Mouse (Mus musculus) midbrain, embryonic 10.5 days (tissue): ENCODE measurements at regions not wholly inside any gene's neighbourhood (a gene's known extent, or its start where the extent isn't known, plus 50 kb on each side); places are given as distances from the start of the nearest gene placed in this dataset.

Experiments used
- DNase-seq: peaks from one replicate; pipeline ENCODE4 v3.0.0-alpha.2; 2017; ENCODE audit warnings: low spot score
- H3K27ac ChIP-seq: fragments of 300-500 bp; sonication (generic); replicated peaks from 2 replicates; pipeline ENCODE4 v1.5.1; 2016; ENCODE audit warnings: mild to moderate bottlenecking
- H3K27me3 ChIP-seq: fragments of 300-500 bp; sonication (generic); 2 replicates; pipeline ENCODE4 v1.6.1; 2016; ENCODE audit warnings: low read depth, mild to moderate bottlenecking; ENCODE audit not compliant: poor library complexity, severe bottlenecking
- H3K36me3 ChIP-seq: fragments of 300-500 bp; sonication (generic); 2 replicates; pipeline ENCODE4 v1.6.1; 2016; ENCODE audit warnings: mild to moderate bottlenecking, moderate library complexity
- H3K4me1 ChIP-seq: fragments of 300-500 bp; sonication (generic); 2 replicates; pipeline ENCODE4 v1.6.1; 2016
- H3K4me3 ChIP-seq: fragments of 300-500 bp; sonication (generic); 2 replicates; pipeline ENCODE4 v1.5.1; 2016; ENCODE audit warnings: mild to moderate bottlenecking, moderate library complexity
- H3K9me3 ChIP-seq: fragments of 300-500 bp; sonication (generic); replicated peaks from 2 replicates; pipeline ENCODE4 v1.6.1; 2016; ENCODE audit warnings: mild to moderate bottlenecking
- WGBS: fragments of 180-500 bp; shearing (Covaris S2); methylation state at CpG from one replicate; pipeline ENCODE4 v1.1.7; 2016; 5-methylcytosine and 5-hydroxymethylcytosine counted together

DNA sequence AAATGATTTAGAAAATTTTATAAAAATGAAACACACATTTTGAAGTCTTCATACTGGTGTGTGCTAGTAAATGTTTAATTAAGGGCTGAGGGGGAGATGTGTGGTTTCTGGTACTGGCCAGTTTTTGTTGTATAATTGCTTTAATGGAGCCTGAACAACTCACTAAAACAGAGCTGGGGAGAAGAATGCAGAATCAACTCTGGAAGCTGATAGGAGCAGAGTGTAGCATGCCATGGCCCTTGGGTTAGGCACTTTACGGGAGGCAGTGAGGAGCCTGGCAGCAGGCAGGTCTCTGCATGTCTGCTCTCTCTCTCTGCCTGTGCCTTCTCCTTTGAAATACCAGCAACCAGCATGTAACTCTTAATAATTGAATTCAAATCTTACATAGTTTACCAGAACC lies 104.9 kb downstream of the Tmem30b start:
- H3K9me3 ChIP-seq = no peaks in the 10 kb centered on the region
- H3K4me1 ChIP-seq = no peaks in the 10 kb centered on the region
- no peak overlapping the region for H3K4me3 ChIP-seq
- no peak for DNase-seq
- 89% methylated on average over 1 of the region's 1 CpGs for WGBS
- H3K36me3 ChIP-seq = no peaks in the 10 kb centered on the region
- H3K27me3 ChIP-seq = no peaks in the 10 kb centered on the region
- no peak overlapping the region for H3K27ac ChIP-seq

DNA sequence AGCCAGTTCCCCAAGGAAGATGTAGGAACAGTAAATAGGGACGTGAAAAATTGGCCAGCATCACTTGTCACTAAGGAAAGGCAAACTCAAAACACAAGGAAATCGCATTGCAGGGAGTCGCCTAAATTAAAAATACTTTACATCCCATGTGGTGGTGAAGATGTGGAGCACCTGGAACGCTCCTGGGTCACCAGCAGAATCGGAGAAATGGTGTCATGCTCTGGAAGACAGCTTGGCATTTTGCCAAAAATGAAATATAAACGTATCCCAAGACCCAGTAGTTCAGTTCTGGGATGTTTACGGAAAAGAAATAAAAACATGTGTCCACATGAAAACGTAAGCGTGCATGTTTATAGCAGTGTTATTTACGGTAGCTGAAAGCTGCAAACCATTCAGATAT lies 111.5 kb downstream of the Tmem30b start:
- Histone ChIP-seq H3K27ac (no peak overlapping the region), H3K36me3 (no peaks in the 10 kb centered on the region), H3K27me3 (no peaks in the 10 kb centered on the region), H3K4me3 (no peak overlapping the region), H3K9me3 (no peaks in the 10 kb centered on the region), H3K4me1 (no peaks in the 10 kb centered on the region)
- WGBS = 90% methylated on average over 10 of the region's 10 CpGs
- DNase-seq = no peak

- WGBS = 89% methylated on average over 5 of the region's 5 CpGs
- Histone ChIP-seq H3K36me3 (no peaks in the 10 kb centered on the region), H3K27ac (no peak overlapping the region), H3K4me1 (0 out of 2 replicates have a peak, but pooled peaks cover 2% of the 10 kb centered on the region), H3K9me3 (no peaks in the 10 kb centered on the region), H3K4me3 (no peak overlapping the region), H3K27me3 (no peaks in the 10 kb centered on the region)
- DNase-seq = no peak
Measured at GRCm38 (mm10) chr12:73432546-73432945, 113.6 kb downstream of the Tmem30b start.

- no peaks in the 10 kb centered on the region for H3K36me3 ChIP-seq
- 71% methylated on average over 12 of the region's 12 CpGs for WGBS
- 0 out of 2 replicates have a peak, but pooled peaks cover 2% of the 10 kb centered on the region for H3K4me1 ChIP-seq
- H3K27ac ChIP-seq = no peak overlapping the region
- no peaks in the 10 kb centered on the region for H3K27me3 ChIP-seq
- H3K9me3 ChIP-seq = no peaks in the 10 kb centered on the region
- no peak overlapping the region for H3K4me3 ChIP-seq
- DNase-seq = no peak
Measured at GRCm38 (mm10) chr12:73428171-73428570, 118.0 kb downstream of the Tmem30b start.

- no peak overlapping the region for H3K27ac ChIP-seq
- no peak for DNase-seq
- H3K4me1 ChIP-seq = 0 out of 2 replicates have a peak, but pooled peaks cover 2% of the 10 kb centered on the region
- no peaks in the 10 kb centered on the region for H3K27me3 ChIP-seq
- H3K36me3 ChIP-seq = no peaks in the 10 kb centered on the region
- 83% methylated on average over 7 of the region's 7 CpGs for WGBS
- no peak overlapping the region for H3K4me3 ChIP-seq
- H3K9me3 ChIP-seq = no peaks in the 10 kb centered on the region
Measured at GRCm38 (mm10) chr12:73424814-73425213, 121.4 kb downstream of the Tmem30b start.

DNA sequence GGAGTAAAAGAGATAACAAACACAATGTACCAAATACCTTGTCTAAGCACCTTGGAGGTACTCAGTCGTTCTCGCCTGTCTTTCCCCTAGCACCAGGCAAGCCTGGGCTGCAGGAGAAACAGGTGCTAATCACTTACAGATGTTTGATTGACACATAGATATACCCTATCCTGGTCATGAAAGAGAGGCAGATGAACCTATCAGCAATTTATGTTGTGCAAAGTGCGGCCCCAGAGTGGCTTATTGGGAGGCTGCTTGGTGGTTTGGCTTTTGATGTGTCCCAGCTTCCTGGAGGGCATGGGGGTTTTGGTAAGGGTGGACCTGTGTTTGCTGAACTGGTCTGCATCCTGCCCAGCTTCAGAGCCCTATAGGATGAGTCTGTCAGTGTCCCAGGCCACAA lies 129.1 kb downstream of the Tmem30b start:
- WGBS = 87% methylated on average over 3 of the region's 3 CpGs
- Histone ChIP-seq H3K27me3 (no peaks in the 10 kb centered on the region), H3K4me1 (peaks cover 9% of the 10 kb centered on the region), H3K4me3 (no peak overlapping the region), H3K27ac (no peak overlapping the region), H3K9me3 (no peaks in the 10 kb centered on the region), H3K36me3 (no peaks in the 10 kb centered on the region)
- no peak for DNase-seq

DNA sequence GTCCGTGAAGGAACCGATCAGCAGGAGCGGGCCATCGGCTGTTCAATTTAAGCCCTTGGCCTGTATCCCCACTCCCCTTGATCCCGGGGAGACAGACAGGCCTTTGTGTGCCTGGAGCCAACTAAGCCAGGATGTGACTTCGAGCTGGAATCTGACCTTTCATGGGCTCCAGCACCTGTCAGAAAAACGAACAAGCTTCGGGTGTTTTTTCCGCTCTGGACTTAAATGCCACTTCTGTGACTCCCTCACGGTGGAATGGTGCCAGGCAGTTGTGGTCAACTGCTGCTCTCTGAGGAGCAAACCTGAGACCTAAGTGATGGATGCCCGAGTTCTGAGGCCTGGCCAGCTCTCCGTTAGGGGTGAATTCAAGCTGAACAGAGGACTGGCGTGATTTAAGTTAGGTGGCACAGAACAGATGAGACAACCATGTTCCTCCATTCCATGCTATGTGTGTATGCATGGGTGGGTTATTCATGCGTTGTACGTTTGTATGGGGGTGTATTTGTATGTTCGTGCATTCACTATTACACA lies 129.8 kb downstream of the Tmem30b start:
- no peak for DNase-seq
- Histone ChIP-seq H3K27me3 (no peaks in the 10 kb centered on the region), H3K27ac (no peak overlapping the region), H3K4me1 (peaks cover 9% of the 10 kb centered on the region), H3K9me3 (no peaks in the 10 kb centered on the region), H3K4me3 (no peak overlapping the region), H3K36me3 (no peaks in the 10 kb centered on the region)
- 68% methylated on average over 16 of the region's 16 CpGs for WGBS

GRCm38 (mm10) chr12:73415856-73416366 lies 129.3 kb downstream of the Slc38a6 start:
- 75% methylated on average over 7 of the region's 7 CpGs for WGBS
- Histone ChIP-seq H3K27ac (no peak overlapping the region), H3K27me3 (no peaks in the 10 kb centered on the region), H3K4me1 (peaks cover 9% of the 10 kb centered on the region), H3K36me3 (no peaks in the 10 kb centered on the region), H3K9me3 (no peaks in the 10 kb centered on the region), H3K4me3 (no peak overlapping the region)
- no peak for DNase-seq

- Histone ChIP-seq H3K27me3 (no peaks in the 10 kb centered on the region), H3K4me1 (peaks cover 9% of the 10 kb centered on the region), H3K4me3 (no peak overlapping the region), H3K9me3 (no peaks in the 10 kb centered on the region), H3K27ac (no peak overlapping the region), H3K36me3 (no peaks in the 10 kb centered on the region)
- WGBS = 70% methylated on average over 15 of the region's 15 CpGs
- no peak for DNase-seq
Measured at GRCm38 (mm10) chr12:73413439-73414196, 127.0 kb downstream of the Slc38a6 start.

DNA sequence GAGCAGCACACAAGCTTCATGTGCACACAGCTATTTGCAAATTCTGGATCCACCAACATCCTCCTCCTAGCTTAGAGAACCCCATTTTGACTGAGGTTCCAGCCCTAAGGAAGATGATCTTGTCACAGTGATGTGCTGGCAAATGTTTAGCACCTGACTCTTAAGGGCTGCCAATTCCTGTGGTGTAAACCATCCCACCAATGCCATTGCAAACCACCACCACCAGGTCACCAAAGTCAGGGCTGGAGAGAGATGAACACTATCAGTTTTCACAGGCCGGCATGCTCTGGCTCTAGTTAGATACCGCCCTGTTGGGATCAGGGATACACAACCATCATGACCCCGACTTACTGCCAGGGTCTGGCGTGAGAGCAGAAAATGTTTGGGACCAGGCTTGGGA lies 125.9 kb downstream of the Slc38a6 start:
- H3K36me3 ChIP-seq = no peaks in the 10 kb centered on the region
- no peak overlapping the region for H3K27ac ChIP-seq
- WGBS = 83% methylated on average over 4 of the region's 4 CpGs
- H3K27me3 ChIP-seq = no peaks in the 10 kb centered on the region
- no peaks in the 10 kb centered on the region for H3K9me3 ChIP-seq
- no peak for DNase-seq
- no peak overlapping the region for H3K4me3 ChIP-seq
- peaks cover 9% of the 10 kb centered on the region for H3K4me1 ChIP-seq

- peaks cover 4% of the 10 kb centered on the region; the same call in 1 of the 2 replicates for H3K4me1 ChIP-seq
Measured at GRCm38 (mm10) chr12:73410924-73411323, 124.3 kb downstream of the Slc38a6 start.

DNA sequence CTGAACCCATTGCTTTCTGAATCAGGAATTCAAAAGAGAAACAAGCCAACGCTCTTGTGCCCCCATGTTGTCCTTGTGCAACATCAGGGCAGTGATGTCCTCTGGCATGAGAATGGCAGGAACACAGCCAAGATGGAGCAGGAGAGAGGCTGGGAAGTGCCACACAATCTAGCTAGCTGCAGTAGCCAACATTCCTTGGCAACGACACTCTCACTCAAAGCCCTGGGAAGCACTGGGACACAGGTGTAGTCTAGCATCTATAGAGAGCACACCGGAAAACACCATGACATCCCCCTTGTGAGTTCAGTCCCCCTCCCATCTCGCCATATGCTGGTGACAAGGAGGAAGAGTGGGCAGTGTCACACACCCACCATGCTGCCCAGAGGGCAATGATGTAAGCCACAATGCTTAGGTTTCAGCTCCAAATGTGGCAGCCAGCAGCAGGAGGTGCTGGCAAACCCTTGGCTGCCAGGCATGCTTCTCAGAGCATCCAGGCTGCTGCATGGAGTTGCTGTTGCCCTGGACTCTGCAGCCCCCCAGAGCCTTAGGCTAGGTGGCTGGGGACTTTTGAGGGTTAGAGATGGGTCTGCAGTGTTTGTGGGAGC lies 123.0 kb downstream of the Slc38a6 start:
- Histone ChIP-seq H3K9me3 (no peaks in the 10 kb centered on the region), H3K4me1 (peaks cover 15% of the 10 kb centered on the region), H3K27me3 (no peaks in the 10 kb centered on the region), H3K36me3 (no peaks in the 10 kb centered on the region), H3K4me3 (no peak overlapping the region), H3K27ac (no peak overlapping the region)
- 90% methylated on average over 4 of the region's 4 CpGs for WGBS
- DNase-seq = no peak

More at GRCm38 (mm10) chr12:73410924-73411323, 124.3 kb downstream of the Slc38a6 start:
- H3K27me3 ChIP-seq = no peaks in the 10 kb centered on the region
- H3K9me3 ChIP-seq = no peaks in the 10 kb centered on the region
- DNase-seq = no peak
- H3K4me3 ChIP-seq = no peak overlapping the region
- H3K27ac ChIP-seq = no peak overlapping the region
- 82% methylated on average over 7 of the region's 7 CpGs for WGBS
- H3K36me3 ChIP-seq = no peaks in the 10 kb centered on the region

DNA sequence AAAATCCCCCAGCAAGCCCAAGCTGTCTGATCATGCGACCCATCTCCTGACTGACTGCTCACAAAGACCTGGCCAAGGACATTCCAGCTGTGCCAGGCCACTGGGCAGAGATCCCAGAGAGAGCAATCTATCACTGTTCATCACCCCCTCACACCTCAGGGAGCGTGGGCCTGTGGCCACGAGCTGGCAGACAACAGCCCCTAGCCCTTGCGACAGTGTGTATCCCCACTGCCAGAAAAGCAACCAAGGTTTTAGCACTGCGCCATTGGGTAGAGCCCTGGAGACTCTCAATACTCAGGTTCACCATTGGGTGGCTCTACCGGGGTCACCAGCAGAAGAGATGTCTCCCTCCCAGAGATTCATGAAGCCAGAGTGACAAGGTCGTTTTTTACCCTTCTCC lies 122.0 kb downstream of the Slc38a6 start:
- no peaks in the 10 kb centered on the region for H3K27me3 ChIP-seq
- WGBS = 85% methylated on average over 7 of the region's 7 CpGs
- DNase-seq = no peak
- no peaks in the 10 kb centered on the region for H3K36me3 ChIP-seq
- H3K4me3 ChIP-seq = no peak overlapping the region
- H3K27ac ChIP-seq = no peak overlapping the region
- peaks cover 16% of the 10 kb centered on the region for H3K4me1 ChIP-seq
- H3K9me3 ChIP-seq = no peaks in the 10 kb centered on the region
